Mouse (Mus musculus): ENCODE measurements around the gene Rnf26. TPM values are rescaled to one million over a fixed set of nuclear protein-coding genes. Genes with fewer than 3 reads are reported as not detected.
A peak's percentile ranks its signal among the peaks of the same experiment; 100 is the strongest.

The Rnf26 gene
- total RNA-seq, 2 experiments from 2014 or later = 32.7 to 33.1 TPM

DNA sequence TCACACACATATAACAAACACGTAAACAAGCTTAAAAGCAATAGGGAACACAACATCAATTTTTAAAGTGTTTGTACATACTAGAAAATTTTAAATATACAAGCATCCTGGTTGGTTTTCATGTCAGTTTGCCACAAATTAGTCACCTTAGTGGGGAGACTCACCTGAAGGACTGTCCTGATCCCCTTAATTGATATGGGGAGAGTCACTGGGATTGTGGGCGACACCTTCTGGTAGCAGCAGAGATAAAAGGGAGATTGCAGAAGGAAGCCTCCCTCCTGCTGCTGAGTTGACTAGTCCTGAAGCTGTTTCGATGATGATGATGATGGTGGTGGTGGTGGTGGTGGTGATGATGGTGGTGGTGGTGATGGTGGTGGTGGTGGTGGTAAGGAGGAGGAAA lies 60.5 kb downstream of the Rnf26 start:
- no peak for DNase-seq (ENCODE audit: extremely low spot score in 1 of 2, low spot score in 2 of 2)
- H3K4me3 ChIP-seq = no peak overlapping the region
- no peak overlapping the region for H3K27ac ChIP-seq
- TF ChIP-seq CTCF (IDR thresholded peaks at IDR 0.05) = peak; percentile 29
- intact Hi-C loops (cut with DNase I) = no loop called here

DNA sequence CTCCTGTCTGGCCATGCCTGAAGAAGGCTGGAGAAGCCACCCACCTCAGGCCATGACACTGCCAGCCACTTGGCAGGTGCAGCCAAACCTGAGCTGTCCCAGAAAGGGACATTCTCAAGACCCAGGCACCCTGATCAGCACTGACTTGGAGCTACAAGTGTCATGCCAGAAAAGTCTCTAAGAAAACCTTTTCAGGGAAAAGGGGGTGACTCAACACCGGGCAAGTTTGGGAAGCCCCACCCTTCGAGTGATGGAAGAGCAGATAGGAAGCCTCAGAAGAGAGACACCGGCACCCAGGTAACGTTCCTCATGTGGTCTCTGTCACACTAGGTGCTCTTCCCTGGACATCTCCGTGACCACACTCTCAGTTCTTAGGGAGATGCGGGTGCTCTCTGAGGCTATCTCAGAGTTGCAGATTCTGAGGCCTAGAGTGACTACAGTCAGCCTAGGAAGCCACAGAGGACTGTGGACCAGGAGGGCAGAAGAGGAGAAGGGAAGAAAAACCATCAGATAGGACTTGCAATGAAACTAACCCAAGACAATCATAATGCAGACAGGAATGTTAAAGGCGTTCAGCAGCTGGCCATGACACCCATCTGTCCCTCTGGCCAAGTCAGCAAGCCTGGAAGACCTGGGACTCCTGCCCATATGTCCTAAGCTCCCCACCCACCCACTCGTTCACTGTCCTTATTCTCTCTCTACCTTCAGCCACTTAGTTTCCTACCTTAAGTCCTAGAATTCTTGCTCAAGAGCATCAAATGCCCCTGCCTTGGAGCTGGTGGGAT lies 63.7 kb downstream of the Rnf26 start:
- no peak for TF ChIP-seq CTCF (IDR thresholded peaks at IDR 0.05)
- no peak for DNase-seq (ENCODE audit: extremely low spot score in 1 of 2, low spot score in 2 of 2)
- intact Hi-C loops (cut with DNase I) = no loop called here
- H3K27ac ChIP-seq = peak overlapping the region; percentile 81
- H3K4me3 ChIP-seq = no peak overlapping the region

DNA sequence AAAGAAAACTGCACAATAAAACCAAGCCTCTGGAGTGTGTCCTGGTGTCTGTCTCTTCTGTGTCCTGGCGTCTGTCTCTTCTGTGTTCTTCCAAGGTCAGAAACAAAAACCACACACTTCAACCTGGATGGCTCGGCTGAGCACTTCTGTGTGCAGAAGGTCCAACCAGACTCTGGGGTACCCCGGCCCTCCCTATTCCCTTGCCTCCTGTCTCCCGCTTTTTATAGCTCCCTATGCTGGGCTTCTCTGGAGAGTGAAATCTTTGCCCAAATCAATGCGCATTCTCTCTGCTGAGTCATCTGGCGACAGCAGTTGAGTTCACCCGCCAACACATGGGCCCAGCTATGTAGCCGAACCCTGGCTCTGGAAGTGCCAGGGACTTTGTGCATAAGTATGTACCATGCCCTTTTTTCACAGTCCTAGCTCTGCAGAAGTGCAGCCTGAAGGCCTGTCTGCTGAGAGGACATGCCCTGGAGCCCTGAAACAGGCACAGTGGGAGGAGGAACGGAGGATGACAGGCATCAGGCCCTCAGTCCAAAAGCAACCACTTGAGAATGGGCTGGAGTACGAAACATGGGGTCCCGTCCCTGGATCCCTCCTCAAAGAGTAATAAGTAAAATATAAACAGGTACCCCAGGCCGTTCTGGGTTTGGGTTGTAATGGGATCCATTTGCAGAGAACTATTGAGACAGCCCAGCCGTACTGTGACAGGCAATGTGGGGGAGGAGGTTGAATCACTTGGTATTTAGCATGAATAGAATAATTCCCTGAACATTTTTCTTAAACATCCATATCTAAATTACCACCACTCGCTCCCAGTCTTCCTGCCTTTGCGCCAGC lies 64.6 kb downstream of the Rnf26 start:
- intact Hi-C loops (cut with DNase I) = no loop called here
- TF ChIP-seq CTCF (IDR thresholded peaks at IDR 0.05) = no peak
- DNase-seq (ENCODE audit: extremely low spot score in 1 of 2, low spot score in 2 of 2) = peak; percentile 52 to 58
- peak overlapping the region; percentile 81 for H3K27ac ChIP-seq
- no peak overlapping the region for H3K4me3 ChIP-seq

DNA sequence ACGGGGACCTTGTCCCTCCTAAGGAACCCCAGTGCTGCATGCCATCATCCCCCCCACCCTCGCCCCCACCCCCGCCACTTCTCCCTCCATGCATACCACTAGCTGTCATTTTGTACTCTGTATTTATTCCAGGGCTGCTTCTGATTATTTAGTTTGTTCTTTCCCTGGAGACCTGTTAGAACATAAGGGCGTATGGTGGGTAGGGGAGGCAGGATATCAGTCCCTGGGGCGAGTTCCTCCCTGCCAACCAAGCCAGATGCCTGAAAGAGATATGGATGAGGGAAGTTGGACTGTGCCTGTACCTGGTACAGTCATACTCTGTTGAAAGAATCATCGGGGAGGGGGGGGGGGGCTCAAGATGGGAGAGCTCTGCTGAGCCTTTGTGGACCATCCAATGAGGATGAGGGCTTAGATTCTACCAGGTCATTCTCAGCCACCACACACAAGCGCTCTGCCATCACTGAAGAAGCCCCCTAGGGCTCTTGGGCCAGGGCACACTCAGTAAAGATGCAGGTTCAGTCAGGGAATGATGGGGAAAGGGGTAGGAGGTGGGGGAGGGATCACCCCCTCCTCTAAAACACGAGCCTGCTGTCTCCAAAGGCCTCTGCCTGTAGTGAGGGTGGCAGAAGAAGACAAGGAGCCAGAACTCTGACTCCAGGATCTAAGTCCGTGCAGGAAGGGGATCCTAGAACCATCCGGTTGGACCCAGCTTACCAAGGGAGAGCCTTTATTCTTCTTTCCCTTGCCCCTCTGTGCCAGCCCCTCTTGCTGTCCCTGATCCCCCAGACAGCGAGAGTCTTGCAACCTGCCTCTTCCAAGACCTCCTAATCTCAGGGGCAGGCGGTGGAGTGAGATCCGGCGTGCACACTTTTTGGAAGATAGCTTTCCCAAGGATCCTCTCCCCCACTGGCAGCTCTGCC lies 65.5 kb downstream of the Rnf26 start:
- H3K27ac ChIP-seq = peak overlapping the region; percentile 81
- intact Hi-C loops (cut with DNase I) = no loop called here
- no peak for DNase-seq (ENCODE audit: extremely low spot score in 1 of 2, low spot score in 2 of 2)

DNA sequence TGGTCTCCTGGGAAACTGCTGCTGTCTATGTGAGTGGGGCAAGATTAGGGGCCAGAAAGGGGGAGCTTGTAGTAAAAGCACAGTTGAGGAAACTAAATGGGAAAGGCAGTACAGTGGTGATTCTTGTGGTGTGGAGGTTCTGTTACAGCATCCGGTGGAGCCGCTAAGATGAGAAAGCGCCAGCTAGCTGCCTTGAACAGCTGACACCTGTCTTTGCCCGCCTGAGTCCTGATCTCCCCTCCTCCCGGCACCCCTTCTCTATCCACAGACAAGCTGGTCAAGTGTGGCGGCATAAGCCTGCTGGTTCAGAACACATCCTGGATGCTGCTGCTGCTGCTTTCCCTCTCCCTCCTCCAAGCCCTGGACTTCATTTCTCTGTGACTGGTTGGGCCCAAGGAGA lies 66.2 kb downstream of the Rnf26 start:
- DNase-seq (ENCODE audit: extremely low spot score in 1 of 2, low spot score in 2 of 2) = no peak
- peak overlapping the region; percentile 13; the same call in 1 of the 2 replicates for H3K4me3 ChIP-seq
- intact Hi-C loops (cut with DNase I) = no loop called here
- no peak for TF ChIP-seq CTCF (IDR thresholded peaks at IDR 0.05)
- H3K27ac ChIP-seq = peak overlapping the region; percentile 81; the same call in 1 of the 2 replicates

More for the DNA sequence above, 65.5 kb downstream of the Rnf26 start:
- H3K4me3 ChIP-seq = no peak overlapping the region
- no peak for TF ChIP-seq CTCF (IDR thresholded peaks at IDR 0.05)

DNA sequence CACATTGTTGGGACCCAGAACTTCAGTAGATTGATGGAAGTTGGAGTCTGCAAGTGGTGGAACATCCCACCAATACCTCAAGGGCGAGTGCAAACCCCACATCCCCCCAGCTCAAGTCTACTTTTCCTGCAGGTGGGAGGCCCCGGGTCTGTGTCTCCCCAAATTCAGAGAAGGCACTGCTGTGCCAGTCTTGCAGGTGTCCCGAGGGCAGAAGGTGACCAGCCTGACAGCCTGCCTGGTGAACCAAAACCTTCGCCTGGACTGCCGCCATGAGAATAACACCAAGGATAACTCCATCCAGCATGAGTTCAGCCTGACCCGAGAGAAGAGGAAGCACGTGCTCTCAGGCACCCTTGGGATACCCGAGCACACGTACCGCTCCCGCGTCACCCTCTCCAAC lies 66.9 kb downstream of the Rnf26 start:
- no peak for TF ChIP-seq CTCF (IDR thresholded peaks at IDR 0.05)
- no peak for DNase-seq (ENCODE audit: extremely low spot score in 1 of 2, low spot score in 2 of 2)
- Histone ChIP-seq H3K27ac (no peak overlapping the region), H3K4me3 (peak overlapping the region; percentile 13; the same call in 1 of the 2 replicates)
- intact Hi-C loops (cut with DNase I) = no loop called here

DNA sequence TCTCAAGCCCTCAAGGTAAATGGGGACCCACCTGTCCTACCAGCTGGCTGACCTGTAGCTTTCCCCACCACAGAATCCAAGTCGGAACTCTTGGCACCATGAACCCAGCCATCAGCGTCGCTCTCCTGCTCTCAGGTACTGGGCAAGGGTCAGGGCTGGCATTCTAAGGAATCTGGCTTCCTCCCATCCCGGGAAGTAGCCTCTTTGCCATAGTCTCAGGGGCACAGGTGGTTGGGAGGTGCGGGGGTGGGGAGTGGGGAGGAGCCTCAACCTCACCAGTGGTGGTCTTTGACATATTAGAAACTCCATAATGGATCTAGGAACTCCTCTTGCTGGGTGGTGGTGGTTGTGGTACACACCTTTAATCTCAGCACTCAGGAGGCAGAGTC lies 67.4 kb downstream of the Rnf26 start:
- no peak overlapping the region for H3K27ac ChIP-seq
- intact Hi-C loops (cut with DNase I) = no loop called here

More for the DNA sequence above, 67.4 kb downstream of the Rnf26 start:
- H3K4me3 ChIP-seq = peak overlapping the region; percentile 28
- no peak for TF ChIP-seq CTCF (IDR thresholded peaks at IDR 0.05)
- DNase-seq (ENCODE audit: extremely low spot score in 1 of 2, low spot score in 2 of 2) = no peak

Other genes with a start within 250 kb of the Rnf26 start
- gene Thy1, start 70.1 kb downstream of the Rnf26 start, total RNA-seq (2021) = 100 to 1,000 TPM; 838 to 856 TPM
- gene Usp2, start 46.5 kb downstream of the Rnf26 start, total RNA-seq (2021) = 100 to 1,000 TPM in 1 of 2 experiments, 10 to 100 TPM in 1; 99.3 to 120 TPM
- gene Mfrp, start 11.8 kb downstream of the Rnf26 start, total RNA-seq (2021) = 1 to 10 TPM in 1 of 2 experiments, under 1 TPM in 1; 0.82 to 1.6 TPM
- gene C1qtnf5, start 6.3 kb downstream of the Rnf26 start, total RNA-seq (2021) = 10 to 100 TPM; 14.2 to 15.3 TPM
- under 1 TPM in 1 of 2 experiments, not detected in 1; 0.56 TPM for gene Gm49380, start within 50 bp of the Rnf26 start, total RNA-seq (2021)
- gene Mcam, start 21.0 kb upstream of the Rnf26 start, total RNA-seq (2021) = 10 to 100 TPM in 1 of 2 experiments, 1 to 10 TPM in 1; 9.0 to 11.6 TPM
- gene Cbl, start 120.5 kb upstream of the Rnf26 start, total RNA-seq (2021) = 10 to 100 TPM; 59.5 to 66.3 TPM
- 1 to 10 TPM in 1 of 2 experiments, under 1 TPM in 1; 0.77 to 1.1 TPM for gene Ccdc153, start 127.2 kb upstream of the Rnf26 start, total RNA-seq (2021)
- 1 to 10 TPM in 1 of 2 experiments, under 1 TPM in 1; 0.50 to 1.2 TPM for gene Pdzd3, start 138.0 kb upstream of the Rnf26 start, total RNA-seq (2021)
- gene Nlrx1, start 155.1 kb upstream of the Rnf26 start, total RNA-seq (2021) = 10 to 100 TPM in 1 of 2 experiments, 1 to 10 TPM in 1; 8.7 to 13.3 TPM
- 10 to 100 TPM; 62.1 TPM for gene Abcg4, start 175.1 kb upstream of the Rnf26 start, total RNA-seq (2021)
- 10 to 100 TPM; 28.9 to 29.3 TPM for gene Hinfp, start 192.2 kb upstream of the Rnf26 start, total RNA-seq (2021)
- gene C2cd2l, start 206.8 kb upstream of the Rnf26 start, total RNA-seq (2021) = 100 to 1,000 TPM; 190 to 222 TPM
- 10 to 100 TPM; 13.8 to 14.6 TPM for gene Dpagt1, start 212.5 kb upstream of the Rnf26 start, total RNA-seq (2021)
- gene H2afx, start 221.2 kb upstream of the Rnf26 start, total RNA-seq (2021) = 10 to 100 TPM; 46.1 to 53.2 TPM
- gene Hmbs, start 230.7 kb upstream of the Rnf26 start, total RNA-seq (2021) = 10 to 100 TPM; 20.8 to 21.1 TPM
- gene Vps11, start 248.2 kb upstream of the Rnf26 start, total RNA-seq (2021) = 10 to 100 TPM; 52.1 to 53.1 TPM

Measured in left cerebral cortex, adult 2 months (tissue).